Mouse (Mus musculus): ENCODE results near the gene Nmnat3. TPM values are rescaled to one million over a fixed set of nuclear protein-coding genes. Genes with fewer than 3 reads are reported as not detected.

Gene Nmnat3
- polyA plus RNA-seq, 1 experiment from 2014 or later: 4.2 TPM

DNA sequence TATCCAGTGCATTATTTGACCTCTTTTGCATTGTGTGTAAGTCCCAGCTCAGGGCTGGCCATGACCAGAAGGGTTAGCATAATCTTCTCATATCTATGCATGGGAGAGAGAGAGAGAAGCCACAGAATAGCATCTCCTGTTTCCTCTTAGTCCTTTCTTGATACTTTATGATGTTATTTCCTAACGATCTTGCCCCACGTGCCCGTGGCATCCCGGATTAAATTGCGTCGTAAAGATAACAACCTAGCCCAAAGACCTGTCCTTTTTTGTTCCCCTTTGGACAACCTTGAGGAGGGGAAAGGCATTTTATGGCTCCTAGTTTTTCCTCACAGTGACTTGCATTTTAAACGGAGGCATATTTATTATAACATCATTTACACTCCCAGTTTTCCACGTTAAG lies 78.8 kb downstream of the Nmnat3 start:
- WGBS: 31% methylated on average over 8 of the region's 8 CpGs
- Histone ChIP-seq H3K4me2 (no peak overlapping the region), H3K9ac (replicated peaks) (no peak overlapping the region), H3K36me3 (no peaks in the 10 kb centered on the region), H3K4me3 (replicated peaks) (no peak overlapping the region), H3K9me3 (no peaks in the 10 kb centered on the region), H3K27me3 (no peaks in the 10 kb centered on the region), H3K27ac (no peak overlapping the region), H3K4me1 (replicated peaks) (peaks cover 5% of the 10 kb centered on the region; the same call in 1 of the 2 replicates)
- ATAC-seq (ENCODE audit: insufficient number of reproducible peaks, insufficient read depth, low FRiP score, low TSS enrichment, low read depth): no peak

DNA sequence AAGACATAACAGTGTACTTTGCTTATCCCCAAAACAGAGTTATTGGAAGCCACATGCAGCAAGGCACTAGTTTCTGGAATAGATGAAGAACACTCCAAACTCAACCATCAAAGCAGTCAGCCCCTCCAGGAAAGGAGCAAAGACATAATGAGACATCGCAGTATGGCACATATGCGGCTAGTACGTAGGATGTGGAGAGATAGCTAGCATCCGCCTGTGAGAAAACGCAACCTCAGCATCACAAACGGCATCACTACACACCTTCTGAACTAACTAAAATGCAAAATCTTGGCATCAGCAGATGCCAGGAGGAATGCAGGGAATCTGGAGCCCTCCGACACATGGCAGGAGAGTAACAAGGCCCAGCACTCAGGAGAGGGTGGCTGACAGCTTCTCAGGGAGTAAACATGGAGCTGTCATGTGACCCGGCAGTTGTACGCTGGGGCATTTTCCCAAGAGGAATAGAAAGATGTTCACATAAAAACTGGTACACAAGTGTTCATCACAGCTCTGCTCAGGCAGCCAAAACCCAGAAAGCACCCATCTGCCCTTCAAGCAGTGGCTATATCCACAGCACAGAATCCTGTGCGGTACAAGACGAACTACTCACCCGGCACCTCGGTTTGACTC lies 80.2 kb downstream of the Nmnat3 start:
- Histone ChIP-seq H3K4me2 (no peak overlapping the region), H3K9me3 (no peaks in the 10 kb centered on the region), H3K9ac (replicated peaks) (no peak overlapping the region), H3K4me3 (replicated peaks) (no peak overlapping the region), H3K27me3 (no peaks in the 10 kb centered on the region), H3K36me3 (no peaks in the 10 kb centered on the region), H3K27ac (no peak overlapping the region), H3K4me1 (replicated peaks) (no peaks in the 10 kb centered on the region)
- 91% methylated on average over 13 of the region's 13 CpGs for WGBS
- ATAC-seq (ENCODE audit: insufficient number of reproducible peaks, insufficient read depth, low FRiP score, low TSS enrichment, low read depth): no peak

DNA sequence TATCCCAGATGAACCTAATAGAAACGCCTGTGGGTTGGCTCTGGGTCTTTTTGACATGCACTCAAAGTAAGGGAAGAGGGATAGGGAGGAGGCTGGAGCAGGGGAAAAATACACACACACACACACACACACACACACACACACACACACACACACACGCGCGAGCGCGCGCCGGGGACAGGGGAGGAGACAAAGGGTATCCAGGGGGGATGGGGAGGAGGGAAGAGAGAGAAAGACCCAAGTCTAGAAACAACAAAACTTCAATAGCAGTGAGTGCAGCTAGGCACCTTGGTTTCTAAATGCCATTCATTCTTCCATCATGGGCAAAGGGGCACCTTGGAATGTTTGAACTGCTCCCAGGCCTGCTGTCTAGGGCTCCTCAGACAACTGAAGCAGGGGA lies 82.5 kb downstream of the Nmnat3 start:
- Histone ChIP-seq H3K9me3 (no peaks in the 10 kb centered on the region), H3K4me3 (replicated peaks) (no peak overlapping the region), H3K27ac (no peak overlapping the region), H3K4me1 (replicated peaks) (peaks cover 1% of the 10 kb centered on the region; the same call in 1 of the 2 replicates), H3K9ac (replicated peaks) (no peak overlapping the region), H3K36me3 (no peaks in the 10 kb centered on the region), H3K4me2 (no peak overlapping the region), H3K27me3 (no peaks in the 10 kb centered on the region)
- WGBS: 90% methylated on average over 5 of the region's 8 CpGs
- no peak for ATAC-seq (ENCODE audit: insufficient number of reproducible peaks, insufficient read depth, low FRiP score, low TSS enrichment, low read depth)

DNA sequence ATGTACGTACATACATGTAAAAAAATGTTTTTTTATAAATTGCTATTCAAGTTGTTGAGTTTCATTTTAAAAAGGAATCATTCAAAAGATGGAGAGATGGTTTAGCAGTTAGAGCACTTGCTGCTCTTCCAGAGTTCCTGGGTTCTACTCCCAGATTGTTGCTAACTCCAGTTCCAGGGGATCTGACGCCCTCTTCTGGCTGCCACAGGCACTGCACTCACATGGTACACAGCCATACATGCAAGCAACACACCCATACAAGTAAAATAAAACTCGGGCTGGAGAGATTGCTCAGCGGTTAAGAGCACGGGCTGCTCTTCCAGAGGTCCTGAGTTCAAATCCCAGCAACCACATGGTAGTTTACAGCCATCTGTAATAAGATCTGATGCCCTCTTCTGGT lies 86.1 kb downstream of the Nmnat3 start:
- ATAC-seq (ENCODE audit: insufficient number of reproducible peaks, insufficient read depth, low FRiP score, low TSS enrichment, low read depth): no peak
- Histone ChIP-seq H3K27ac (no peak overlapping the region), H3K27me3 (no peaks in the 10 kb centered on the region), H3K9ac (replicated peaks) (no peak overlapping the region), H3K4me1 (replicated peaks) (peaks cover 17% of the 10 kb centered on the region), H3K4me2 (no peak overlapping the region), H3K4me3 (replicated peaks) (no peak overlapping the region), H3K36me3 (no peaks in the 10 kb centered on the region), H3K9me3 (no peaks in the 10 kb centered on the region)
- WGBS: 94% methylated on average over 5 of the region's 5 CpGs

DNA sequence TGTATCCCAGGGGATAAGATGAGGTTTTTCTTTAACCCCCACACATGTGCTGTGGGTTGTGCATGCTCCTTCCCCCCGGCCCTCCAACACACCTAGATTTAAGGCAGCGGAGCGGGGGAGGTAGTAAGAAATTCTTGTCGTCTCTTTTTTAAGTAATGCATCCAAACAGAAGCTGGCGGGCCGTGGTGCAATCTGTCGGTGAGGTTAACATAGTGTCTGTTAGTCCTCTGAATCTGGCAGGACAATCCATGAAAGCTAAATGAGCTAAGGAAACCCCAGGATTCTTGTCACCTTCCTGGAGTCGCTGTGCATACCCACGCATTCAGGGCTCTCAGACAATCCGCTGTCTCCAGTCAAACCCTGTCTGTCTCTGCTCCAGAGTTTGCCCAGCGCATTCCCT lies 87.7 kb downstream of the Nmnat3 start:
- H3K36me3 ChIP-seq: no peaks in the 10 kb centered on the region
- H3K9me3 ChIP-seq: no peaks in the 10 kb centered on the region
- no peak overlapping the region for H3K4me3 ChIP-seq (replicated peaks)
- WGBS: 64% methylated on average over 11 of the region's 11 CpGs
- H3K9ac ChIP-seq (replicated peaks): no peak overlapping the region
- H3K27ac ChIP-seq: peak overlapping the region; percentile 50; the same call in 1 of the 2 replicates
- no peak overlapping the region for H3K4me2 ChIP-seq
- H3K4me1 ChIP-seq (replicated peaks): peaks cover 21% of the 10 kb centered on the region
- H3K27me3 ChIP-seq: no peaks in the 10 kb centered on the region
- ATAC-seq (ENCODE audit: insufficient number of reproducible peaks, insufficient read depth, low FRiP score, low TSS enrichment, low read depth): no peak

DNA sequence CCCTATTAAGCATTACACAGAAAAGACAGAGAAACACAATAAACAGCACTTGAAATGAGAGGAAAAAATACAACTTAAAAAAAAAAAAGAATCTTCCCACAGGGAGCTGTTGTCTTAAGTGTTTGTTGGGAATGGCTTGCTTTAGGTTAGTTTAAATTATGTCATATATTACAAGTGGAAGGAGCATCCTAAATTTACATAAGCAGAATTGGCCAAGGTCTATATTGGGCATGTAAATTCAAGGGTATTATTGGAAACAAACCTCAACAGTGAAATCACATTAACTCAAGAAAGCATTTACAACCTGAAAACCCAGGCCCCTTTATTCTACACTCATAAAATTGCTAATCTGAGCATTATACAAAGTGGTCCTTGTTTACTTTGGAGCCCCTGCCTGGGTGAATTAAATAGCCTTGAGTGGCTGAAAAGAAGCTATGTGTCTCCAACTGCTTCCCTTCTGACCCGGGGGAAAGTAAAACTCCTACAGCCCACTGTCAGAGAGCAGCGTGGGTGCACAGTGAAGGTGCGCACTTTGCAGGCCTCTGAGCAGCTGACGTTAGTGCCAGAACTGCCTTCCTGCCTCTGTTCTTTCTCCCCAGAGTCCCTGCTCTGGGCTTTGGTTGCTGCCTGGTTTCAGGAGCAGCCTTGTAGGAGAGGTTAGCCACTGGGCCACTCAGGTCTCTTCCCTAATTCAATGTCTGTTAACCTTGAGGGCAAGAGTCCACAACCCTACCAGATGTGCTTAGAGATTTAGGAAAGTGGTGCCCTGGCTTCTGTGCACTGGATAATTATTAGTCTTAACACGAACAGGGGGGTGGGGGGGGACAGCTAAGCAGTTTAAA lies 88.3 kb downstream of the Nmnat3 start:
- Histone ChIP-seq H3K4me1 (replicated peaks) (peaks cover 22% of the 10 kb centered on the region), H3K9me3 (no peaks in the 10 kb centered on the region), H3K9ac (replicated peaks) (no peak overlapping the region), H3K4me2 (0 out of 2 replicates have a peak overlapping the region, but pooled peaks have one; percentile 11), H3K36me3 (no peaks in the 10 kb centered on the region), H3K27ac (peak overlapping the region; percentile 76; the same call in 1 of the 2 replicates), H3K27me3 (no peaks in the 10 kb centered on the region), H3K4me3 (replicated peaks) (no peak overlapping the region)
- ATAC-seq (ENCODE audit: insufficient number of reproducible peaks, insufficient read depth, low FRiP score, low TSS enrichment, low read depth): peak; percentile 61; the same call in 1 of the 2 replicates
- 16% methylated on average over 5 of the region's 5 CpGs for WGBS

DNA sequence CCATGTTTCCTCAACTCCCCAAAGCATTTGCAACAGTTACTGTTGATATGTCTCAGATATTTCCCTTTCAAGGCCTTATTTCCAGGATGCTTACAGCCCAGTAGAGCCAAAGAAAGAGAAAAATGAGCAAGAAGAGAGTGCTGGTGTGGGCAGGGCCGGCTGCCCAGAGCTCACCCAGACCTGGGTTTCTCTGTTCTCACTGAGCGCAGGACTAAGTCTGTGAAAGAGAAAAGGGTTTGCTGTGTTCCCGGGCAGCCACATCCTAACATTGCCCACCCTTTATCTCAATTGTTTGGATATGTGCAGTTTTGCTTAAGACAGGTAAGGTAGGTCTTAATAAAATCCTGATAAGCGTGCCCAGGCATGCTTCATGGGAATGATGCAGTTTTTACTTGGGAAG lies 92.5 kb downstream of the Nmnat3 start:
- WGBS: 67% methylated on average over 4 of the region's 4 CpGs
- Histone ChIP-seq H3K27ac (no peak overlapping the region), H3K9ac (replicated peaks) (no peak overlapping the region), H3K9me3 (no peaks in the 10 kb centered on the region), H3K27me3 (no peaks in the 10 kb centered on the region), H3K4me2 (no peak overlapping the region), H3K4me1 (replicated peaks) (peaks cover 20% of the 10 kb centered on the region), H3K4me3 (replicated peaks) (no peak overlapping the region), H3K36me3 (no peaks in the 10 kb centered on the region)
- no peak for ATAC-seq (ENCODE audit: insufficient number of reproducible peaks, insufficient read depth, low FRiP score, low TSS enrichment, low read depth)

DNA sequence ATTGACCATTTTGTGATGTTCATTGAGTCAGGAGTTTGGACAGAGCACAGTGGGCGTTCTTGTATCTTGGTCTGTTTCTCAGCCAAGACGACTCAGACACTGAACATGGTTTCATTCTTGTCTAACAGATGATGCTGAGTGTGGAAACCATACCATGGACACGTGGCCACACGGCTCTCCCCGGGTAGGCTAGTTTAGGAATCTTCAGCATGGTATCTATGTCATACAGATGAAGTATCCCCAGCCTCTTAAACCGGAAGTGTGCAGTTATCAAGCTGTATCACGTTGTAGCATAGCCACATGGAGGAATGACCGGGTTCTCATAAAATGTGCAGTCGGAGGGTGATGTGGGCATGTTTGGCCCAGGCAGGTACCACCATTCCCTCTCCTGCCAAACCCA lies 93.4 kb downstream of the Nmnat3 start:
- H3K9ac ChIP-seq (replicated peaks): no peak overlapping the region
- no peaks in the 10 kb centered on the region for H3K9me3 ChIP-seq
- no peaks in the 10 kb centered on the region for H3K27me3 ChIP-seq
- no peak overlapping the region for H3K27ac ChIP-seq
- H3K4me2 ChIP-seq: no peak overlapping the region
- ATAC-seq (ENCODE audit: insufficient number of reproducible peaks, insufficient read depth, low FRiP score, low TSS enrichment, low read depth): no peak
- peaks cover 13% of the 10 kb centered on the region for H3K4me1 ChIP-seq (replicated peaks)
- whole genome bisulfite sequencing: 93% methylated on average over 9 of the region's 9 CpGs
- H3K4me3 ChIP-seq (replicated peaks): no peak overlapping the region
- H3K36me3 ChIP-seq: no peaks in the 10 kb centered on the region

DNA sequence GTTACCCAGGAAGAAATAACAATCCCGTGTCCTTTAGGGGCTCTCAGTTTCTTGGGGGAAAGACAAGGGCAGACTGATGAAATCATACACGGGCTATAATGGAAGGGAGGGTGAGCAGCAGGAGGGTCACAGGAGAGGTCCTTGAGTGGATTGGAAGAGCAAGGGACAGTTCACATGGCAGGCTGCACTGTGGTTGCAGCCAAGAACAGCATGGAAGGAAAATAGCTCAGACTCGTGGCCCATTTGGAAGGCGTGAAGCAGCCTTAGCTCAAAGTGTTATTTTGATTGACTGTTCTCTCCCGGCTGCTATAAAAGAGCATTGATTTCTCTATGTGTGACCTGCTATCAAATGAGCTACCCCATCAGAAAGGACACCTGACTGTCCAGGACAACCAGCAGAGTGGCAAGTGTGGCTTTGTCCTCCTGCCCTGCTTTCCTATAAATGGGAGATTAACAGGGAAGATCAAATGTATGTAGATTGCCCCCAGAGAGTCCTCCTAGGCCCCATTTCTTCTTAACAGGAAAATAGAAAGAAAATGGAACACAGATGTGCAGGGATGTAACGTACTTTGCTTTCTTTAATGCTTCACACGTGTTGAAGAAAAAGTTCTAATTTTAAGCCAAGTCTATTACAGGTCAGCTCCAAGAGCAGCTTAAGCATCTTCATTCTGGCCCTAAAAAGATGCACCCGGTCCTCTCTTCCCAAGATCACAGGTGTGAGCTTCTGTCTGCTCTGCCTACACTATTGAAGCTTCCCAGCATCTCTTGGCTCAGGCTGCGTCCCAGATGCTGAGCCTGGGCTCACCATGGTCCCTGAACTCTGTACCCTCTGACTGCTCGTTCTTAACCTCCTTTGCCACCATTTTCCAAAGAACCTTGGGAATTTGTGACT lies 100.8 kb downstream of the Nmnat3 start:
- H3K9ac ChIP-seq (replicated peaks): no peak overlapping the region
- H3K27me3 ChIP-seq: no peaks in the 10 kb centered on the region
- no peaks in the 10 kb centered on the region for H3K36me3 ChIP-seq
- peaks cover 13% of the 10 kb centered on the region for H3K4me1 ChIP-seq (replicated peaks)
- ATAC-seq (ENCODE audit: insufficient number of reproducible peaks, insufficient read depth, low FRiP score, low TSS enrichment, low read depth): 0 out of 2 replicates have a peak, but pooled peaks have one; percentile 26
- H3K27ac ChIP-seq: no peak overlapping the region
- no peak overlapping the region for H3K4me3 ChIP-seq (replicated peaks)
- H3K4me2 ChIP-seq: no peak overlapping the region
- 47% methylated on average over 10 of the region's 10 CpGs for WGBS
- no peaks in the 10 kb centered on the region for H3K9me3 ChIP-seq

DNA sequence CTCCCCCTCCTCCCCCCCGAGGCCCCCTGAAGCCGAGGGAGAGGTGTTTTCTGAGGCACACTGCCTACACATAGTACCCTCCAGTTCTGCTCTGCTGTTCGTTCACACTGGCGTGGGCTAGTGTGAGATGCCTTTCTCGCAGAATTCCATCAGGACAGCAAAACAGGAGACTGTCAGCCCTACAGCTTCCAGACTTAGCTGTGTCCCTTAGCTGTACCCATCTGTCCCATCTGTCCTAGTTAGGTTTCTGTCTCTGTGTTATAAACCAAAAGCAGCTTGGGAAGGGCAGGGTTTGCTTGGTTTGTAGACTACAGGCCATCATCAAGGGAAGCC lies 101.4 kb downstream of the Nmnat3 start:
- no peak for ATAC-seq (ENCODE audit: insufficient number of reproducible peaks, insufficient read depth, low FRiP score, low TSS enrichment, low read depth)
- no peak overlapping the region for H3K4me2 ChIP-seq
- H3K27me3 ChIP-seq: no peaks in the 10 kb centered on the region
- H3K9ac ChIP-seq (replicated peaks): no peak overlapping the region
- no peak overlapping the region for H3K4me3 ChIP-seq (replicated peaks)
- no peak overlapping the region for H3K27ac ChIP-seq
- H3K36me3 ChIP-seq: no peaks in the 10 kb centered on the region
- 73% methylated on average over 5 of the region's 5 CpGs for WGBS
- no peaks in the 10 kb centered on the region for H3K9me3 ChIP-seq
- H3K4me1 ChIP-seq (replicated peaks): peaks cover 13% of the 10 kb centered on the region

DNA sequence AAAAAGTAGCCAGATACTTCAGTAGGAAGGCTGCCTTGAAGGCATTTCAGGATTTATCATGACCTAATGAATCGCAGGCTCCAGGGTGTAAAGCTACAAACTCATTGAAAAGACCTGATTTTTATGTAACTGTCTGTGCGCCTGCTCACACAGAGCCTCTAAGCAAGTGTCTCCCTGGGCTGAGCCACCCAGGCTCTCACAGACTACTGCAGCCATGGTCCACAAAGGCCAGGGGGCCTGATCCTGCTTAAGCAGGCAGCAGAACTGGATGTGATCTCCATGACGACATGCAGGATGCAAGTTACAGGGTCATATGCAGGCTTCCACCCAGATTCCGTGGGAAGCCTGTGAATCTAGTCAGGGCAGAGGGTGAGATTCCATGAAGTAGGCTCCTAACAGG lies 106.3 kb downstream of the Nmnat3 start:
- H3K27ac ChIP-seq: no peak overlapping the region
- no peak overlapping the region for H3K4me2 ChIP-seq
- no peaks in the 10 kb centered on the region for H3K27me3 ChIP-seq
- H3K9ac ChIP-seq (replicated peaks): no peak overlapping the region
- no peak for ATAC-seq (ENCODE audit: insufficient number of reproducible peaks, insufficient read depth, low FRiP score, low TSS enrichment, low read depth)
- 0 out of 2 replicates have a peak, but pooled peaks cover 4% of the 10 kb centered on the region for H3K9me3 ChIP-seq
- no peaks in the 10 kb centered on the region for H3K36me3 ChIP-seq
- no peak overlapping the region for H3K4me3 ChIP-seq (replicated peaks)
- 41% methylated on average over 4 of the region's 4 CpGs for WGBS
- H3K4me1 ChIP-seq (replicated peaks): peaks cover 3% of the 10 kb centered on the region; the same call in 1 of the 2 replicates
